Mouse (Mus musculus): ENCODE data around the gene Gm14226. TPM values are rescaled to one million over a fixed set of nuclear protein-coding genes. Genes with fewer than 3 reads are reported as not detected.
A peak's percentile ranks its signal among the peaks of the same experiment; 100 is the strongest.
"Not testable (repeated sequence)": the region's sequence is repeated elsewhere in the genome, so short reads cannot be mapped to it uniquely, and the experiment has no call there.

Gene Gm14226
- 13.0 and 13.4 TPM in 2 replicates for total RNA-seq (2021)
- long read RNA-seq, partial matches to known transcripts: 3 of 6 reads
- long read RNA-seq, other reads (novel, unspliced or antisense): 2 of 6 reads

DNA sequence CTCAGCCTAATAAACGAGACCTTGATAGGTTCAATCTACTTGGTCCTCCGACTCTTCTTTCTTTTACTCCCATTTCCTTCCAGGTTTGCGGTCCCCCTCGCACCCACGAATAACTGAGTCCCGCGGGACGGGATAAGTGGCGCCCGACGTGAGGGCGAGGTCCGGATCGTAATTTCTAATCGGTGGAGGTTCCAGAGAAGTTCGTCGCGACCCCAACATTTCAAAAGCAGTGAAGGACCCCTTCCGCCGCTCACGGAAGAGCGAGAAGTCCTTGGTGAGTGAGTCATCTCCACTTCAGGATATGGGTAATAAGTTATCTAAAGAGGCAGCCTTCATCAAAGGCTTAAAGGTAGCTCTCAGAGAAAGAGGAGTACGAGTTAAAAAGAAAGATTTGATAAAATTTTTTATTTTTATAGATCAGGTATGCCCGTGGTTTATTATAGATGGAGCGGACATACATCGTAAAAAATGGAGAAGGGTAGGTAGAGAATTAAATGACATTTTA, at the start of gene Gm14226:
Gene Gm14226, plus strand, starts transcription at position 16 of the 505 bp plus-strand sequence.
- DNase-seq: peak; percentile 20

GRCm38 (mm10) chr2:154969740-154970397, 48.2 kb upstream of the Gm14226 start:
- not testable (repeated sequence) for DNase-seq

- no peak for DNase-seq
Observed at GRCm38 (mm10) chr2:154971919-154972692, 46.0 kb upstream of the Gm14226 start.

- no peak for DNase-seq
Observed at GRCm38 (mm10) chr2:154972981-154973380, 45.1 kb upstream of the Gm14226 start.

DNA sequence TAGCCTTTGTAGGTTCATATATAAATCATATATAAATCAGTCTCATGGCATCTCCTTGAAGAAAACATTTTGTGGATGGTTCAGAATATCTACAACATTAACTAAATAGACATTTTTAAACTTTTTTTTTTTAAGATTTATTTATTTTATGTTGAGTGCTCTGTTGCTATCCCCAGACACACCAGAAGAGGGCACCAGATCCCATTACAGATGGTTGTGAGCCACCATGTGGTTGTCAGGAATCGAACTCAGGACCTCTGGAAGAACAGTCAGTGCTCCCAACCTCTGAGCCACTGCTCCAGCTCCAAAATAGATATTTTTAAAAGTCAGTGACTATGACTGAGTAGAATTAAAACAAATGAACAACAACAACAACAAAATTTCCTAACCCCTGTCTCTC, 31.5 kb upstream of the Gm14226 start:
- no peak for DNase-seq

- DNase-seq: no peak
Observed at GRCm38 (mm10) chr2:154991411-154991810, 26.7 kb upstream of the Gm14226 start.

GRCm38 (mm10) chr2:154992083-154992482, 26.0 kb upstream of the Gm14226 start:
- no peak for DNase-seq

DNA sequence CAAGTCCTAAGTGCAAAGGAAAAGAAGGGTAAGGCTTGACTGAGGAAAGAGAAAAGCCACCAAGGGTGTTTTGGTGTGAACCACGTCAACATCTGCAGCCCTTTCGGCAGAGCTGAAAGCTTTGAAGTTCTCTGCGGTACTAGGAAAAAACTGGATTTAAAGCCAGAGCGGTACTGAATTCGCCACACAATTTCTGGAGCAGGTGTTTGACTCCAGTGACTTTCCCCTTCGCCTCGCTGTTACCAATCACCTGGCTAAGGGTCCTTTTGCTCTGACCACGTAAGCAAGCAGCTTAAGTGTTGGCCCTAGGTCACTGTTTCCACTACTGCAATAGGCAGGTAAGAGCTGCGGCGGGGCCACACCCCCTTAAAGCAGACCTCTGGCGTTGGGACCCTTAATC, 12.6 kb upstream of the Gm14226 start:
- DNase-seq: no peak

DNA sequence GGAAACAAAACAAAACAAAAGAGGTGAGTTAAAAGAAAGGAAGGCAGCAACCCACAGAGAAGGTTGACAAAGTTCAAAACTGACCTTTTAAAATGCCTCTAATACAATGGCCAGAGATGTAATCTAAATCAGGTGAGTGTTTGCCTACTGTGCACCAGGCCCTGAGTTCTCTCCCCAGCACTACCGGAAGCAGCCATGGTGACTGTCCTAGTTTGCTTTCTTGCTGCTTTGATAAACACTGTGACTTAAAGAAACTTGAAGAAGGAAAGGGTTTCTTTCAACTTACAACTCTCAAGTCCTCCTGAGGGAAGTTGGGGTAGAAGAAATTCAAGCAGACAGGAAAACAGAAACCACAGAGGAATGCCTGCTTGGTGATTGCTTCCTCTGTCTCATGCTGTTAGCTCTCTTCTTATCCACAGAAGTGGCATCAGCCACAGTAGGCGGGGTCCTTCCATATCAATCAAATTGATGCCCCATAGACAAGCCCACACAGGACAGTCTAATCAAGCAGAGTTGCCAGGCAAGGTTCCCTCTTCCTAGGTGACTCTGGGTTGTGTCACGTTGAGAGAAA, 6.9 kb upstream of the Gm14226 start:
- DNase-seq: no peak

DNA sequence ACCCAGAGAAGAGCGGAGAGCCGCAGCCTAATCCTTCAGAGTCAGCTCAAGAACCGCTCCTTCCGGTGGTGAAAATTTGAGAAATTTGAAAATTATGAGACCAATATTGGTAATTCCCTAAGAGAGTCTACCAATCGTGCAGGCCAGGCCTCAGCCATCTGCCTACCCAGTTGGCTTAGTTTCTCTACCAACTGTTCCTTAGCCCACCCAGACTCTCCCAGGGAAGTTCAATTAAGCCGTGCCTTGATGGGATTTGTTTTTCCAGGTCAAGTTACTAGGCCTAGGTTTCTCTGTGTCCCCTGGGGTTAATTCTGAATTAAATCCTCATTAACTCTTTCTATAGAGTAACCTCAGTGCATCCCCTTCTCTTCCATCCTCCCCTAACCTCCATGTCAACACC, 5.1 kb upstream of the Gm14226 start:
- DNase-seq: no peak

DNA sequence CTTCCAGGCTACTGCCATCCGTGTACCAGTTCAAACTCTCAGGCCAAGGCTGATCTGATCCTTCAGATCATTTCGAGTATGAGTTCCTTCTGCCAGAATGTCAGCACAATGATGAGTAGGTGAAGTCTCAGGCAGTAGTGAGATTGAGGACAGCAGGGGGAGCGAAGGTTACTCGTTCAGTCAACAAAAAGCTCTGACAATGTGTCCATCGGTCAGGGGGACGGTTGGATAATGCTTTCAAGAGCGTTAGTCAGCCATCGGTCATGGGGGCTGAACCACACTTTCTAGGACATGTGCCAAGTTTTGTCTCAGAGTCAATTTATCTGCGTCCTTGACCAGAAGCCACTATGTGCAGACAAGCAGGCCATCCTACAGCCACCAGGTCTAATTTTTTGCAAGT, 1.3 kb upstream of the Gm14226 start:
- not testable (repeated sequence) for DNase-seq

DNA sequence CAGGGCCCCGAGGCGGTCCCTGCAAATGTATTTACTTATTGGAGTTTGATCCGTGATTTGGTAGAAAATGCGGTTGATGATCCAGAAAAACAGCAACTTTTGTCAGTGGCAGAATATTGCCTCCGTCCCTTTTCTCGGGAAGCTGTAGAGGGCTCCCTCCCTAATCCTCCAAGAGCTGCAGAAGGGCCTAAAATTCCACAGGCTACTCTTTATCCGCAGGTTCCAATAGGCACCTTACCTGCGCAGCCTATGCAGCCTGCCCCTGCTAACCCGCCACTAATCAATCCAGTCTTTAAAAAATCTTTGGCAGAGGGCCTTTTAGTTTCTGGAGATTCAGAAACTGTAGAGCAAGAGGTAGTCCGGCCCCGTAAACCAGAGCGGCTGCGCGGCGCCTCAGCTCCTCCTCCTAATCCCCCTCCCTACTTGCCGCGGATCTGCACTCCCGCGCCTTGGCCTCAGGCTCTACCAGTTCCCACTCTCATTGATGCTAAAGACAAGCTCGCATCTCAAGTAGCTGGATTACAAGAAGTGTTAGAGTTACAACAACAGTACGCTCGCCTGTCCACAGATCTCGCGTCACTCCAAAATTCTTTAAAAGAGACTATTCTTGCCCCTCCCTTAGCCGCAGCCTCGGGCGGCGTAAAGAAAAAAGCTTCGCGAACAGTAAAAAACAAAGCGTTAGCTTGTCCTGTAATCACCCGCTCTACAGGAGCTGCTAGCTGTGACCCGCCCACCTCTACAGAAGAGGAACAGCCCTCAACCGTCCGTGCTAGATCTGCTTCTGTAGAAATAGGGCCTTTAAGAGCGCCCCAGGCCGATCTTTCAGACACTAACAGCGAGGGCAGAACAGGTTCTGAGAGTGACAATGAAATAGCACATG, 936 bp downstream of the Gm14226 start:
- DNase-seq: peak; percentile 80

- DNase-seq: peak; percentile 98
Observed at GRCm38 (mm10) chr2:155019673-155020072, 1.6 kb downstream of the Gm14226 start.

- DNase-seq: peak; percentile 13
Observed at GRCm38 (mm10) chr2:155020247-155020826, 2.3 kb downstream of the Gm14226 start.

DNA sequence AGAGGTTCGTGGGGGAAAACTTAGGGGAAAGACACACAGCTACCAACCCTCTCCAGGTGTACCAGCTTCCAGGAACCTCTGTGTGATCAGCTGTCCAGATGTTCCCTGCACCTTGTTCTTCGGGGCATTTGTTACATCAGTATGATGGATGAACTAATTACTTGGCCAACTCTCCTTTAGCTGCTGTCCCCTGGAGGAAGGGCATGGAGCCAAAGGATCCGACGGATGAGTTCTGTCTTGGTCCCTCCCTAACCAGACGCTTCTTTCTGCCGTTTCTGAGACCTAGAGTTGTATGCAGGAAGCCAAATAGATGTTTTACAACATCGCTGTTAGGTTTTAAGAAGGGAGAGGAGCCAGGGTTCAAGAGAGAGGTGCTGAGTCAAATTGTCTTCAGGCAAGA, 12.8 kb downstream of the Gm14226 start:
- no peak for DNase-seq

DNA sequence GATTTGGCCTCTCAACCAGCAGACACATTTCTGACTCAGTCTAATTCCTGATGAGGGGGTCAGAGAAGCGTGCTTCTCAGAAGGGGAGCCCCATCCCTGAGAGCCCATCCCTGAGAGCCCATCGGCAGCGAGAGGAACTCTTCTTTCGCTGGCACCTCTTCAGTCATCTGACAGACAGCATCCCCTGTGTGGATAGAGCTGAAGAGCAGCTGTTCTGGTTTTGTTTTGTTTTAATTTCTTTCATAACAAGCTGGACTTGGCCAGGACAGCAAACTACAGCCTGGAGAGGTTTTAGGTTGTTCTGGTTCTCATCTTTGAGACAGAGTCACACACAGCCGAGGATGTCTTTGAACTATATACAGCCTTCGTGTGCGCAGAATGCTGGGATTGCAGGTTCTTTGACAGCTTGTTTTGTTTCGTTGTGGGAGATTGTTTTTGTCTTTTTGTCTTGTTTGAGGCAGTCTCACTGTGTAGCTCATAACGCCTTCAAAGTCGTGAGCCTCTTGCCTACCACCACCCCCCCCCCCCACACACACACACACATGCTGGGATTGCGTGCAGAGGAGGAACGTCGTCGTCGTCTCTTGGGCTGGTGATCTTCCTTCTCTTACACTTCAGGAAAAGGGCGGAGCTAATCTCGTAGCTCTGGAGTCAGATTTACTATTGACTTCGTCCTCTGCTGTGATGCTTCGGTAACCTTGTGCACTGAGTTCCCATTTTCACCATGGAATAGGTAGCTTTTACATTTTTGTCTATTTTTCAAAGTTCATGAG, 15.1 kb downstream of the Gm14226 start:
- DNase-seq: no peak

DNA sequence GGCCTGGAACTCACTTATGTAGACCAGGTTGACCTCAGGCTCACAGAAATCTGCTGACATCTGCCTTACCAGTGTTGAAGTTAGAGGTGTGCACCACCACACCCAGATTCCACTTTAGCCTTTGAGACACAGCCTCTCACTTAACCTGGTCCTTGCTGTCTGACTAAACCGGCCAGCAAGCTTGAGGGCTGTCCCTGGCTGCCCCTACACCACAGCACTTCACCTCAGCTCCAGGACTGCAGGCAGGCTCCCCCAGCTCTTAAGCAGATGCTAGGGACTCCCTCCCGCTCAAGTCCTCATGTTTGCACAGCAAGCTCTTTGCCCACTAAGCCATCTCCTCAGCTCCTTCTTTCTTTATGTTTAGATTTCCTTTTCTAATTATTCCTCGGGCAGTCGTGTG, 21.9 kb downstream of the Gm14226 start:
- DNase-seq: no peak

GRCm38 (mm10) chr2:155044542-155044941, 26.5 kb downstream of the Gm14226 start:
- no peak for DNase-seq

DNA sequence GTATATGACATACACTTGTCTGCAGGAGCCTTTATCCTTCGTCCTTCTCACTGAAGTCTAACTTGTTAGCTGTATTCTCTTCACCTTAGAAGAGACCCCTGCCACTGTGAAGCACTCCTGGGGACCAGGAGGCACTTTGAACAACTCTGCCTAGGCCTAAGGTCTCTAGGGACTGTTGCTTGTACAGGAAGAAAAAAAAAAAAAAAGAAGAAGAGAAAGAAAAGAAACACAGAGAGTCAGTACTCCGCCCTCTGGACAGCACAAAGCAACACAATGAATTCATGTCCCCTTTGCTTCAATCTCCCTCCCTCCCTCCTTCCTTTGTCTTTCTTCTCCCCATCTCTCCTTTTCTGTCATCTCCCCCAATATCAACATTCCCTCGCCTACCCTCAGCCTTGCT, 27.0 kb downstream of the Gm14226 start:
- no peak for DNase-seq

DNA sequence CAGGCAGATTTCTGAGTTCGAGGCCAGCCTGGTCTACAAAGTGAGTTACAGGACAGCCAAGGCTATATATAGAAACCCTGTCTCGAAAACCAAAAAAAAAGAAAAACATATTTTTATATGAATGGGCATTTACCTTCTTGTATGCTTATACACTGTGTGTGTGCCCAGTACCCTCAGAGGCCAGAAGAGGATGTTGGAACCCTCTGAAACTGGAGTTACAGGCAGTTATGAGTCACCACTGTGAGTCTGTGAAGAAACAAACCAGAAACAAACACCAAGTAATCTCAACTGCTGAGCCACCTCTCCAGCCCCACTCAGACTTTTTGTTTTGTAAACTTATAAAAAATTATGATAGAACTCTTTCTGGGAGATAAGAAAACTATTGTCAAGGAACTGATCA, 28.7 kb downstream of the Gm14226 start:
- no peak for DNase-seq
